Mouse (Mus musculus) limb, embryonic 12.5 days (tissue): ENCODE measurements around the gene Zscan25. TPM values are rescaled to one million over a fixed set of nuclear protein-coding genes. Genes with fewer than 3 reads are reported as not detected.
"Not testable (repeated sequence)": the region's sequence is repeated elsewhere in the genome, so short reads cannot be mapped to it uniquely, and the experiment has no call there.

Experiments used
- ATAC-seq: fragments of 200-750 bp; cut with Nextera tagmentation; 2 replicates; pipeline ENCODE4 v1.8.0; 2017; ENCODE audit warnings: low read depth, moderate TSS enrichment; ENCODE audit not compliant: insufficient number of reproducible peaks, insufficient read depth, low FRiP score, low TSS enrichment
- H3K27ac ChIP-seq: fragments of 300-500 bp; sonication (generic); 2 replicates; pipeline ENCODE4 v1.5.1; 2016; ENCODE audit warnings: mild to moderate bottlenecking, moderate library complexity
- H3K27me3 ChIP-seq: fragments of 300-500 bp; sonication (generic); 2 replicates; pipeline ENCODE4 v1.6.1; 2016; ENCODE audit warnings: mild to moderate bottlenecking, moderate library complexity
- H3K36me3 ChIP-seq: fragments of 300-500 bp; sonication (generic); 2 replicates; pipeline ENCODE4 v1.6.1; 2016; ENCODE audit warnings: mild to moderate bottlenecking, moderate library complexity
- H3K4me1 ChIP-seq: fragments of 300-500 bp; sonication (generic); replicated peaks from 2 replicates; pipeline ENCODE4 v1.6.1; 2016
- H3K4me2 ChIP-seq: fragments of 300-500 bp; sonication (generic); 2 replicates; pipeline ENCODE4 v1.6.1; 2016; ENCODE audit warnings: mild to moderate bottlenecking, moderate library complexity
- H3K4me3 ChIP-seq: fragments of 300-500 bp; sonication (generic); replicated peaks from 2 replicates; pipeline ENCODE4 v1.5.1; 2016; ENCODE audit warnings: mild to moderate bottlenecking
- H3K9ac ChIP-seq: fragments of 300-500 bp; sonication (generic); replicated peaks from 2 replicates; pipeline ENCODE4 v1.6.1; 2016; ENCODE audit warnings: mild to moderate bottlenecking, moderate library complexity
- H3K9me3 ChIP-seq: fragments of 300-500 bp; sonication (generic); 2 replicates; pipeline ENCODE4 v1.6.1; 2016; ENCODE audit warnings: mild to moderate bottlenecking, moderate library complexity
- WGBS: fragments of 180-500 bp; shearing (Covaris S2); methylation state at CpG from one replicate; pipeline ENCODE4 v1.1.7; 2016; 5-methylcytosine and 5-hydroxymethylcytosine counted together
- polyA plus RNA-seq: library from polyadenylated mRNA; unstranded; fragments of >200 nt; fragmentation: Nextera tagmentation; extraction: Ambion mirVana; gene quantifications from 2 replicates; pipeline ENCODE4 v1.2.1, GENCODE M21; 2016

The Zscan25 gene
- polyA plus RNA-seq, 1 experiment from 2014 or later: 0.38 TPM

GRCm38 (mm10) chr5:145300469-145300868, 20.2 kb downstream of the Zscan25 start:
- Histone ChIP-seq H3K27me3 (no peaks in the 10 kb centered on the region), H3K4me2 (no peak overlapping the region), H3K9me3 (no peaks in the 10 kb centered on the region), H3K36me3 (no peaks in the 10 kb centered on the region), H3K4me3 (no peak overlapping the region), H3K27ac (no peak overlapping the region), H3K4me1 (no peaks in the 10 kb centered on the region), H3K9ac (no peak overlapping the region)
- no peak for ATAC-seq

GRCm38 (mm10) chr5:145301796-145302195, 21.5 kb downstream of the Zscan25 start:
- not testable (repeated sequence) for H3K9ac ChIP-seq, H3K27ac ChIP-seq, H3K36me3 ChIP-seq, H3K27me3 ChIP-seq, H3K9me3 ChIP-seq, H3K4me3 ChIP-seq, H3K4me1 ChIP-seq, H3K4me2 ChIP-seq, ATAC-seq
- 69% methylated on average over 4 of the region's 4 CpGs for WGBS

- no peaks in the 10 kb centered on the region for H3K27me3 ChIP-seq
- no peak overlapping the region for H3K27ac ChIP-seq
- ATAC-seq: no peak
- no peaks in the 10 kb centered on the region for H3K4me1 ChIP-seq
- WGBS: 79% methylated on average over 1 of the region's 1 CpGs
- no peaks in the 10 kb centered on the region for H3K9me3 ChIP-seq
- H3K9ac ChIP-seq: no peak overlapping the region
- no peak overlapping the region for H3K4me3 ChIP-seq
- no peak overlapping the region for H3K4me2 ChIP-seq
- no peaks in the 10 kb centered on the region for H3K36me3 ChIP-seq
These were observed 22.1 kb downstream of the Zscan25 start for GRCm38 (mm10) chr5:145302424-145302823.

GRCm38 (mm10) chr5:145306953-145307352, 26.7 kb downstream of the Zscan25 start:
- not testable (repeated sequence) for H3K27ac ChIP-seq, H3K36me3 ChIP-seq, H3K4me1 ChIP-seq, ATAC-seq, H3K4me3 ChIP-seq, H3K27me3 ChIP-seq, H3K9ac ChIP-seq, H3K4me2 ChIP-seq, H3K9me3 ChIP-seq
- 90% methylated on average over 4 of the region's 4 CpGs for WGBS

GRCm38 (mm10) chr5:145307811-145308210, 27.5 kb downstream of the Zscan25 start:
- not testable (repeated sequence) for H3K27ac ChIP-seq, H3K36me3 ChIP-seq, H3K4me3 ChIP-seq, H3K4me2 ChIP-seq, ATAC-seq, H3K27me3 ChIP-seq, H3K4me1 ChIP-seq, H3K9me3 ChIP-seq, H3K9ac ChIP-seq
- 84% methylated on average over 3 of the region's 3 CpGs for WGBS

- H3K36me3 ChIP-seq: no peaks in the 10 kb centered on the region
- H3K4me3 ChIP-seq: no peak overlapping the region
- H3K4me1 ChIP-seq: no peaks in the 10 kb centered on the region
- no peaks in the 10 kb centered on the region for H3K27me3 ChIP-seq
- H3K9me3 ChIP-seq: peaks cover 13% of the 10 kb centered on the region; the same call in 1 of the 2 replicates
- ATAC-seq: no peak
- H3K9ac ChIP-seq: no peak overlapping the region
- H3K27ac ChIP-seq: no peak overlapping the region
- no peak overlapping the region for H3K4me2 ChIP-seq
These were observed 33.5 kb downstream of the Zscan25 start for GRCm38 (mm10) chr5:145313845-145314244.

GRCm38 (mm10) chr5:145317141-145317540, 36.8 kb downstream of the Zscan25 start:
- 80% methylated on average over 1 of the region's 1 CpGs for WGBS
- Histone ChIP-seq H3K9me3 (peaks cover 17% of the 10 kb centered on the region), H3K36me3 (no peaks in the 10 kb centered on the region), H3K4me2 (no peak overlapping the region), H3K4me1 (no peaks in the 10 kb centered on the region), H3K27ac (no peak overlapping the region), H3K27me3 (no peaks in the 10 kb centered on the region), H3K4me3 (no peak overlapping the region), H3K9ac (no peak overlapping the region)
- ATAC-seq: no peak

GRCm38 (mm10) chr5:145338756-145339155, 58.5 kb downstream of the Zscan25 start:
- H3K27me3 ChIP-seq, H3K9ac ChIP-seq, H3K4me1 ChIP-seq, H3K4me3 ChIP-seq, ATAC-seq, H3K4me2 ChIP-seq, H3K27ac ChIP-seq, H3K36me3 ChIP-seq: not testable (repeated sequence)
- H3K9me3 ChIP-seq: 0 out of 2 replicates have a peak, but pooled peaks cover 10% of the 10 kb centered on the region

Other genes starting within 250 kb of the Zscan25 start
- not detected in 2 replicates for gene Gm4871, start 247.7 kb upstream of the Zscan25 start, polyA plus RNA-seq
- not detected in 2 replicates for gene 1700018F24Rik, start 237.5 kb upstream of the Zscan25 start, polyA plus RNA-seq
- 139 and 142 TPM in 2 replicates for gene Arpc1a, start 196.7 kb upstream of the Zscan25 start, polyA plus RNA-seq
- gene Kpna7, start 196.5 kb upstream of the Zscan25 start, polyA plus RNA-seq: 0.36 and 0.41 TPM in 2 replicates
- gene Arpc1b, start 166.3 kb upstream of the Zscan25 start, polyA plus RNA-seq: 131 and 151 TPM in 2 replicates
- 132 and 145 TPM in 2 replicates for gene Pdap1, start 140.3 kb upstream of the Zscan25 start, polyA plus RNA-seq
- gene Bud31, start 140.1 kb upstream of the Zscan25 start, polyA plus RNA-seq: 250 and 254 TPM in 2 replicates
- gene Ptcd1, start 113.4 kb upstream of the Zscan25 start, polyA plus RNA-seq: 18.5 and 20.4 TPM in 2 replicates
- gene Cpsf4, start 113.3 kb upstream of the Zscan25 start, polyA plus RNA-seq: 65.9 and 67.2 TPM in 2 replicates
- gene Atp5j2, start 88.4 kb upstream of the Zscan25 start, polyA plus RNA-seq: 603 and 604 TPM in 2 replicates
- 8.2 and 9.1 TPM in 2 replicates for gene Zkscan14, start 78.6 kb upstream of the Zscan25 start, polyA plus RNA-seq
- 21.5 and 21.8 TPM in 2 replicates for gene Zkscan5, start 75.9 kb upstream of the Zscan25 start, polyA plus RNA-seq
- 34.2 and 34.8 TPM in 2 replicates for gene Zfp655, start 48.8 kb upstream of the Zscan25 start, polyA plus RNA-seq
- gene Cyp3a57, start 64.8 kb downstream of the Zscan25 start, polyA plus RNA-seq: not detected in 2 replicates
- gene Cyp3a16, start 189.2 kb downstream of the Zscan25 start, polyA plus RNA-seq: not detected in 2 replicates